Mouse (Mus musculus) testis, adult 2 months (tissue): ENCODE measurements around the gene Cldn2. TPM values are rescaled to one million over a fixed set of nuclear protein-coding genes. Genes with fewer than 3 reads are reported as not detected.

Source experiments
- H3K27ac ChIP-seq: fragments of 200-500 bp; 2 replicates; pipeline ENCODE4 v1.5.1; 2012; ENCODE audit warnings: low read depth, low read length; ENCODE audit not compliant: control insufficient read depth, insufficient read depth
- H3K27me3 ChIP-seq: fragments of 200-500 bp; 2 replicates; pipeline ENCODE4 v1.6.1; 2012; ENCODE audit warnings: mild to moderate bottlenecking, low read length, moderate library complexity; ENCODE audit not compliant: control insufficient read depth, insufficient read depth
- H3K36me3 ChIP-seq: fragments of 200-500 bp; 2 replicates; pipeline ENCODE4 v1.6.1; 2012; ENCODE audit warnings: mild to moderate bottlenecking, low read length; ENCODE audit not compliant: control insufficient read depth, insufficient read depth
- H3K4me1 ChIP-seq: fragments of 200-500 bp; 2 replicates; pipeline ENCODE4 v1.6.1; 2012; ENCODE audit warnings: low read length; ENCODE audit not compliant: control insufficient read depth, insufficient read depth
- H3K4me3 ChIP-seq: fragments of 200-500 bp; 2 replicates; pipeline ENCODE4 v1.5.1; 2012; ENCODE audit warnings: low read depth, mild to moderate bottlenecking, low read length, moderate library complexity, mixed read lengths; ENCODE audit not compliant: control insufficient read depth
- CTCF ChIP-seq: fragments of 200-500 bp; IDR thresholded peaks from 2 replicates; pipeline ENCODE4 v1.5.1; 2012; ENCODE audit warnings: low read depth, mild to moderate bottlenecking, inconsistent platforms, low read length, moderate library complexity; ENCODE audit not compliant: control insufficient read depth, insufficient read depth, insufficient replicate concordance
- POLR2A ChIP-seq: fragments of 200-500 bp; IDR thresholded peaks from 2 replicates; pipeline ENCODE4 v1.6.1; 2012; ENCODE audit warnings: low read depth, mild to moderate bottlenecking, inconsistent platforms, low read length, moderate library complexity; ENCODE audit not compliant: control insufficient read depth
- polyA plus RNA-seq: library from polyadenylated mRNA; depleted of rRNA; stranded (reverse); fragments of >200 nt; gene quantifications from 2 replicates; pipeline ENCODE4 v1.2.3, GENCODE M21; 2012

Gene Cldn2
- polyA plus RNA-seq, 1 experiment, result 0.11 TPM

DNA sequence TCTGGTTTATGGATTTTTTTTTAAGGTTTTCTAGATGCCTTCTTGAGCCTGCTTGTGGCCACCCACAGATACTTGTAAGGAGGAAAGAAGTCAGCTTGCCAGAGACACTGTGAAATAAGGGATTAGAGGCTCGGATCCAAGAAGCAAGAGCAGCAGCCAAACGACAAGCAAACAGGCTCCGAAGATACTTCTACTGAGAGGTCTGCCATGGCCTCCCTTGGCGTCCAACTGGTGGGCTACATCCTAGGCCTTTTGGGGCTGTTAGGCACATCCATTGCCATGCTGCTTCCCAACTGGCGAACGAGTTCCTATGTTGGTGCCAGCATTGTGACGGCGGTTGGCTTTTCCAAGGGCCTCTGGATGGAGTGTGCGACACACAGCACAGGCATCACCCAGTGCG is 7.9 kb downstream of the Cldn2 start:
- TF ChIP-seq POLR2A, result no peak
- TF ChIP-seq CTCF, result no peak
- Histone ChIP-seq H3K4me1 (no peaks in the 10 kb centered on the region), H3K36me3 (no peaks in the 10 kb centered on the region), H3K4me3 (no peak overlapping the region), H3K27me3 (no peaks in the 10 kb centered on the region), H3K27ac (no peak overlapping the region)

DNA sequence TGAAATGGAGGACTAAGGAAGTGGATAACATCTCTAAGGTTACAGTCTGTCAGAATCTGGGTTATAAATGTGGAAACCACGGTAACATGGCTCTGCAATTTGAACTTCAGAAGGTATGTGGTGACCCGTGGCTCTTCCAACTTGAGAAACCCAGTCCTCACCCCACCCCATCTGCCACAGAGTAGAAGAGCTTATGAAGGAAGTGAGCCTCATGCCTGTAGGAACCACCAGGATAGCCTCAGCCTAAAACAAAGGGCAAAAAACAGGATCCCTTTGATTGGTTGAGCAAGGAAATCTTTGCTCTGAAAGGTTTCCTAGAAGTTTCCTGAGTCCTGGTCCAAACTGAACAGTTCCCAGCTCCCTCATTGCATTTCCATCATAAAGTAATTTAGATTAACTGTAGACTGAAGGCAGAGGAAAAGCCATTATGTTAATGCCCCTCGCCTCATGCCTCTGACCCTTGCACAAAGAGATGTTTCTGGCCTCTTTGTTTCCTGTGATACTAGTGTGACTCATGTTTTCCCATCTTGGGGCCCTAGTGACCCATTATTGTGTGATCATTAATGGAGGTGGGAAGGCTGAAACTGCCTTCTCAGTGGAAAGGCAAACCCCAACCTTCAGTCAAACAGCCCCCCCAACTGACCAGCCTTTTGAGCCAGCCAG is 12.1 kb downstream of the Cldn2 start:
- Histone ChIP-seq H3K27me3 (no peaks in the 10 kb centered on the region), H3K36me3 (no peaks in the 10 kb centered on the region), H3K4me1 (no peaks in the 10 kb centered on the region), H3K27ac (no peak overlapping the region), H3K4me3 (no peak overlapping the region)
- TF ChIP-seq CTCF, result no peak

DNA sequence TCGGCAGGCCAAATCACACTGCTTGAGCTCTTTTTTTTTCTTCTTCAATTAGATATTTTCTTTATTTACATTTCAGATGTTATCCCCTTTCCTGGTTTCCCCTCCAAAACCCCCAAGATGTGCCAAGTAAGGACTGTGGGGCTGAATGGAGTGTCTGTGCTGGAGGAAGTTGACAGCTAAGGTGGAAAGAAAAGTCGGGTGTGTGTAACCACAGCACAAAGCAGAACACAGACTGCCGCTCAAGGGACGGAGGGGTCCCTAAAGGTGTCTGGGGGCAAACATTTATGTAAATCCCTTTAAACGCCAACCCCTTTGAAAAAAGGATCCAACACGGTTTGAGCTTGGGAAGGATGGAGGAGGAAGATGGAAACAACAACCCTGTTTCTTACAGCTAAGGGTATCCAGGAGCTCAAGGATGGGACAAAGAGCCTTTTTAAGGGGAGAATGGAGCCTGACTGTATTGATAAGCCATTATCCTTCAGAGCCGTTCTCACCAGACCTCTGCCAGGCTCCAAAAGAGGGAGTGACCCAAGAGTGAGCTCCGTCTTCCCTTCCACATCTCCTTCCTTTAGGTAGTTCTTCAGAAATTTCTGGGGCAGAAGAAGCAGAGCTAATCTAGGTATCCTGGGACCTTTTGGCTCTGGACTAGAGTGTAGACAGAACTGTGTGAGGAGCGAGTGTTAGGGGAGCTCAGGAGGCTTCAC is 12.8 kb downstream of the Cldn2 start:
- H3K27me3 ChIP-seq, result no peaks in the 10 kb centered on the region

DNA sequence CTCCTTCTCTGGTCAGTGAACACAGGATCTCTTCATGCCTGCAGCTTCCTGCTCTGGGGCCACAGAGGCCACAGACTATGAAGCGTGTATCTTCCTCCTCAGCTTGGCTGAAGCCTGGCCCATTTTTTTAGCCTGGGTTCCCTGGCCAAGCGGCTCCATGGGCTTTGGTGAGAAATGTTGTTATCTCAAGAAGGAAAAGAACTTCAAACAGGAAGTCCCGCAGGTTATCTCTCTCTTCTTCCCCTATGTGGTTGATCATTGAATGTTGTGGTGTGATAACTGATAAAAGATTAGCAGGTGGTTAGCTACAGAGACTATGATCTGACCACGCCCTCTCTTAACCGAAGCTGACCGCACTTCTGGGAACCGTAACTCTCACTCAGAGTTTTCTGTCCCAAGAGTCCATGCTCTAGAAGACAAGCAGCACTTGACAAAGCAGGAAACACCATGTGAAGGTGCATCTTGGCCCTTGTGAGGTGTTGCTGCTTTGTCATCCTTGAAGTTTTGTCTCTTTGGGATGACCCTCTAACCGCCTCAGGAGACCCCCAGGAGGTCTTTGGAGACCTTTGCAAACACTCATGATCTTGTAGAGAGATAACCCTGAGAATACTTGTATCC is 13.5 kb downstream of the Cldn2 start:
- no peaks in the 10 kb centered on the region for H3K4me1 ChIP-seq
- H3K36me3 ChIP-seq, result no peaks in the 10 kb centered on the region
- H3K27me3 ChIP-seq, result no peaks in the 10 kb centered on the region
- no peak overlapping the region for H3K27ac ChIP-seq
- TF ChIP-seq POLR2A (no peak), CTCF (no peak)
- no peak overlapping the region for H3K4me3 ChIP-seq

More for the DNA sequence above, 12.8 kb downstream of the Cldn2 start:
- Histone ChIP-seq H3K4me1 (no peaks in the 10 kb centered on the region), H3K27ac (no peak overlapping the region), H3K4me3 (no peak overlapping the region), H3K36me3 (no peaks in the 10 kb centered on the region)
- TF ChIP-seq CTCF (no peak), POLR2A (no peak)

DNA sequence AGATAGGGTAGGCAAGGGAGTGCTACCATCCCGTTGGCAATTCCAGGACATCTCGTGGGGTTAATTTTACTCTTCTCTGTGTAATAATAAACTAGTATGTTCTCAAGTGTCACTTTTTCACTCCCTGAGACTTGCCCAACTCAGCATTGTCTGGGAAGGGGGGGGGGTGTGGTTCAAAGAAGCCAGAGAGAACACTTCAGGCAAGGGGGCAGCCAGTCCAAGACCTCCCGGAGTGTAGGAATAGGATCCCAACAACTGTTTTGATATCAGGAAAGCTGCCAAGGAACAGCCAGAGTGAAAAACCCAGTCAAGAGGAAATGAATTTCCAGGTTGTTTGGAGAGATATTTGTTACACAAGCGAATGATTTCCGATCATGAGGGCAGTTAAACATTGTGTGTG is 14.6 kb downstream of the Cldn2 start:
- Histone ChIP-seq H3K27ac (no peak overlapping the region), H3K27me3 (no peaks in the 10 kb centered on the region), H3K4me3 (no peak overlapping the region), H3K36me3 (no peaks in the 10 kb centered on the region), H3K4me1 (no peaks in the 10 kb centered on the region)
- no peak for TF ChIP-seq POLR2A
- no peak for TF ChIP-seq CTCF

DNA sequence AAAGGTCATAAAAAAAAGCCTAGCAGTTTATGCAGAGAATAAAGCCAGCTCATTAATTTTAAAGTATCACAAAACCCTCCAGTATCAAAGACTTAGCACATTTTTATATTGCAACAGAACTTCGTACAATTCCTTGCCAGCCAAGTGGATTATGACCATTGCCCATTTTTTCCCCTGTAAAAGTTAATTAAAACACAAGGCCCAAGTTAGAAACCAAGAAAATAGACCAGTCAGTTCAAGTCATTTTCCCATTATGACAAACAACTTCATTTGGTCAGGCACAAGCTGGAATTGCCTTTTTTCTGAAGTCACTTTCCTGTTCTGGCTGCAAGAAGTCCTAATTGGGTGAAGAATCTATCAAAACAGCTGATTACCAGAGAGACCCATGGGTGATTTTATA is 24.8 kb downstream of the Cldn2 start:
- no peak for TF ChIP-seq POLR2A
- no peak for TF ChIP-seq CTCF
- H3K4me3 ChIP-seq, result no peak overlapping the region
- no peaks in the 10 kb centered on the region for H3K36me3 ChIP-seq
- no peaks in the 10 kb centered on the region for H3K27me3 ChIP-seq
- H3K4me1 ChIP-seq, result no peaks in the 10 kb centered on the region
- H3K27ac ChIP-seq, result no peak overlapping the region

DNA sequence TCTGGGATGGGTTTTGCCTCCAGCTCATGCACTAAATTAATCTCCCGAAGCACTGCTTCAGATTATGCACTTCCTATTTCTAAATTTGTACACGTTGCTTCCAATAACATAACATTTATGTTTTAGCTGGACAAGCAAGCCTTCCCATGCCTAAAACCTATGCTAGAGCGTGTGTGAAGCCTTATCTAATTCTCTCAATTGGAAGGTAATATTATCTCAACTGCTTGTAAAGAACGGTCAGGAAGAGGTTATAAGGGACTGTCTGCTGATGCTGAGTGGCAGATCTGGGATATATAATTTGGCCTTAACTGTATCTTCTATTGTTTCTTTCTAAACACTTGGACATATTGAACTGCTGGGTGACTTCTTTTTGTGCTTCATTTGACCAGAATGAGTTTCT is 26.3 kb downstream of the Cldn2 start:
- no peaks in the 10 kb centered on the region for H3K27me3 ChIP-seq

More for the DNA sequence above, 26.3 kb downstream of the Cldn2 start:
- Histone ChIP-seq H3K4me1 (no peaks in the 10 kb centered on the region), H3K27ac (no peak overlapping the region), H3K36me3 (no peaks in the 10 kb centered on the region), H3K4me3 (no peak overlapping the region)
- TF ChIP-seq CTCF (no peak), POLR2A (no peak)
